Comparison of ENCODE assay signal across 18 mouse cellular contexts in genomic region chr2:60044988-60045387, GRCm38 (mm10).
DNase-seq lines count a peak whose midpoint lies in the region; ATAC-seq and TF ChIP-seq lines count a peak whose summit lies in the region.
"Had no signal": no experiment of that assay in that cellular context is flagged by ENCODE, and none has a peak within 500 bp of the region (broad histone marks: within the 10 kb centered on the region; RNA-seq: fewer than 3 reads in every experiment).

No protein-coding gene starts in this region.

- no peaks in the 10 kb centered on the region for H3K36me3 ChIP-seq in liver, embryonic 14.5 days (replicated peaks; ENCODE audit: control insufficient read depth, insufficient read depth, low read depth)
- H3K36me3 ChIP-seq: liver, embryonic 13.5 days; neural tube, embryonic 12.5 days had no signal

- peaks cover 8% of the 10 kb centered on the region in 2 experiments for H3K4me1 ChIP-seq in liver, embryonic 14.5 days (replicated peaks; ENCODE audit: control insufficient read depth in 2 of 2, insufficient read depth in 2 of 2, low read length in 1 of 2)

- ATAC-seq in liver, embryonic 14.5 days (ENCODE audit: insufficient read depth) = no peak
- peak; percentile 49; the same call in 1 of the 2 replicates for ATAC-seq in megakaryocyte-erythroid progenitor cell, adult 5-6 weeks (replicated peaks; ENCODE audit: low FRiP score, low TSS enrichment, poor library complexity, severe bottlenecking)
- ATAC-seq: inflammation-experienced regulatory T-cells, adult 6 months; midbrain, embryonic 16.5 days had no signal

- H3K27ac ChIP-seq in gastrocnemius, adult 2 months = 0 out of 2 replicates have a peak overlapping the region, but pooled peaks have one; percentile 81
- H3K27ac ChIP-seq in liver, embryonic 14.5 days = no peak overlapping the region
- H3K27ac ChIP-seq: liver, embryonic 13.5 days; neural tube, embryonic 12.5 days had no signal

- H3K4me2 ChIP-seq in liver, embryonic 14.5 days (ENCODE audit: low read depth) = no peak overlapping the region
- H3K4me2 ChIP-seq: liver, embryonic 13.5 days; neural tube, embryonic 12.5 days had no signal

- peak; percentile 50 for TF ChIP-seq CTCF in gastrocnemius, adult 2 months (IDR thresholded peaks at IDR 0.05)
- peak; percentile 37; the same call in 1 of the 2 replicates for TF ChIP-seq CTCF in liver, embryonic 14.5 days (IDR thresholded peaks at IDR 0.05; ENCODE audit: low read depth)

- no peak overlapping the region for H3K9ac ChIP-seq in liver, embryonic 14.5 days (replicated peaks)
- H3K9ac ChIP-seq: liver, embryonic 13.5 days; neural tube, embryonic 12.5 days had no signal

- no peaks in the 10 kb centered on the region for H3K9me3 ChIP-seq in liver, embryonic 14.5 days (ENCODE audit: control insufficient read depth, low read length)
- H3K9me3 ChIP-seq: liver, embryonic 13.5 days; neural tube, embryonic 12.5 days had no signal

- intact Hi-C loops in gastrocnemius, adult 2 months (cut with DNase I) = no loop called here

- H3K27me3 ChIP-seq in liver, embryonic 14.5 days (ENCODE audit: control insufficient read depth, insufficient read depth, low read length) = no peaks in the 10 kb centered on the region
- H3K27me3 ChIP-seq: liver, embryonic 13.5 days; neural tube, embryonic 12.5 days had no signal

- no peak overlapping the region for H3K4me3 ChIP-seq in gastrocnemius, adult 2 months
- H3K4me3 ChIP-seq in liver, embryonic 14.5 days (ENCODE audit: insufficient read depth in 1 of 2, low read depth in 2 of 2, low read length in 2 of 2) = no peak overlapping the region
- H3K4me3 ChIP-seq: liver, embryonic 13.5 days; neural tube, embryonic 12.5 days had no signal

- no peak for TF ChIP-seq EP300 in liver, embryonic 14.5 days (IDR thresholded peaks at IDR 0.05; ENCODE audit: low read depth)

- no peak for DNase-seq in gastrocnemius, adult 2 months
- no peak for DNase-seq in gastrocnemius, adult 8-10 months (ENCODE audit: low spot score in 2 of 2)
- no peak for DNase-seq in liver, embryonic 14.5 days (ENCODE audit: low read depth in 3 of 3, low spot score in 3 of 3)
- DNase-seq in liver (no peak), ES-CJ7 (ENCODE audit: low read depth, low spot score) (peak; percentile 59)
- no peak for DNase-seq in gastrocnemius, adult 18-20 months (ENCODE audit: low spot score)
- no peak for DNase-seq in left cerebral cortex, adult 18-20 months (ENCODE audit: low spot score in 2 of 2)
- DNase-seq: adrenal gland, adult 2 months; cerebellum, adult 8-10 months; heart, postnatal 10 days; kidney, postnatal 36 days; layer of hippocampus, postnatal 36 days; liver, embryonic 13.5 days; thymus, postnatal 36 days had no signal
